Mouse (Mus musculus) cerebellum, postnatal 36 days (tissue): ENCODE data around the gene Mamstr.
A peak's percentile ranks its signal among the peaks of the same experiment; 100 is the strongest.
"Not testable (repeated sequence)": the region's sequence is repeated elsewhere in the genome, so short reads cannot be mapped to it uniquely, and the experiment has no call there.

Source experiments
- DNase-seq, 2 experiments: peaks; one replicate each; pipeline ENCODE4 v3.0.0; 2021 to 2022; ENCODE audit warnings: mixed read lengths in 2 of 2

The Mamstr gene

GRCm38 (mm10) chr7:45650484-45650883 is 10.7 kb downstream of the Mamstr start:
- not testable (repeated sequence) for DNase-seq

DNA sequence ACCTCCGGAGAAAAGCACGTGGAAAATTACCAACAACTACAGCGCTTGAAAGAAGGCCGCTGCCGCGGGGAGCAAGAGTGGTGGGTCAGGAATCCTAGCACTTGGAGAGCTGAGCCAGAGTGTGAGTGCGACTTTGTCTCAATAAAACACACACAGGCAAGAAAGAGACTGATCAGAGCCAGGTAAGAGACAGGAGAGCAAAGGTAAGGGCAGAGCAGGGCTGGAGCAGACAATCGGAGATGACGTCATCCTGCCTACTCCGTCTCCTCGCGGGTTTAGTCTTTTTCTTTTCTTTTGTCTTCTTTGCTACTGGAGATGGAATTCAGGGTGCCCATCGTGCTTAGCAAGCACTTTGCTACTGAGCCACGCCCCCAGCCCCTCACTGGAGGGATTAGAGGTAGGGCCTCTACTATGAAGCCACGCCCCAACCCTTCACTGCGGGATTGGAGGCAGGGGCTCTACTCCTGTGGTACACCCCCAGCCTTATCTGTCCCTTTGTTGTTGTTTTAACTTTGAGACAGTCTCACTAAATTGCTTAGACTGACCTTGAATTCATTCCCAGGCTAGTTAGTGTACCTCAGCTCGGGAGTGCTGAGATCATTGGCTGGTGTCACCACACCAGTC is 14.8 kb downstream of the Mamstr start:
- DNase-seq: no peak

DNA sequence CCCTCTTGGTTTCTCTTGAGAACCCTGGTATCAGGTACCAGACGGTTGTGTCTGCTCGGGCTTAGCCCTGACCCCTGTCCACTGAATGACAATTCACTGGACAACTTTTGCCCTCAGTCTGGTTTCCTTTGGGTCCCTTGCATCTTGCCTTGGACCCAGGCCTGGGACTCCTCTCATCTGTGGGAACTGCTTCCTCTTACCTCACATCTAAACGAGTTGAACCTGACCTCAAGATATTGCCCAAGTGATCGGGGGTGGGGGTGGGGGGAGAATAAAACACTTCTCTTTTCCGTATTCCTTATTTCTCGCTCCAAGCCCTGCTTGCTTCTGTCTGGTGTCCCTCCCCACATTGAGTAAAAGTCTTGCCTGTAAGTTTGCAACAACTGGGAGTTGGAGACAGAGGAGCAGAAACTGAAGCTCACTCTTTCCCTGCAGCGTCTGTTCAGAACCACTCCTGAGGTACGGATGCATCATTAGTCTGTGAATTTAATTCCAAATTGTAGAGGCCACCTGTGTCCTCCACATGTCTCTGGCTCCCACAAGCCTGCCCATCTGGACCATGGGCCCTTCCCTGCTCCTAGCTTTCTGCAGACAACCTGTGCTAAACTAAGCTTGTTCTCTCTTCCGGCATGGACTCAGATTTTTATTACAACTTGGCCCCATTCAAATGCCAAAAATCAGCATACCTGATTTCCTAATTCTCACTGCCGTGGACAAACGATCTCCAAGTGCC is 21.1 kb downstream of the Mamstr start:
- DNase-seq: no peak

DNA sequence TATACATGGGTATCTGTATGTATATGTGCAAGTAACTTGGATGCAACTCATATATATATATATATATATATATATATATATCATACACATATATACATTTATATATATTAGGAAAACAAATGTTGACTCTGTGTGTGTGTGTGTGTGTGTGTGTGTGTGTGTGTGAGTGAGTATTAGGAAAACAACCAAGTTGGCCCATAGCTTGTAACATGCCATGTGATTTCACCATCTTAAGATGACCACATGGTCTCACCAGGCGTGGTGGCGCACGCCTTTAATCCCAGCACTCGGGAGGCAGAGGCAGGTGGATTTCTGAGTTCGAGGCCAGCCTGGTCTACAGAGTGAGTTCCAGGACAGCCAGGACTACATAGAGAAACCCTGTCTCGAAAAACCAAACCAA is 21.9 kb downstream of the Mamstr start:
- DNase-seq: not testable (repeated sequence)

GRCm38 (mm10) chr7:45665303-45666138 is 25.7 kb downstream of the Mamstr start:
- no peak for DNase-seq

DNA sequence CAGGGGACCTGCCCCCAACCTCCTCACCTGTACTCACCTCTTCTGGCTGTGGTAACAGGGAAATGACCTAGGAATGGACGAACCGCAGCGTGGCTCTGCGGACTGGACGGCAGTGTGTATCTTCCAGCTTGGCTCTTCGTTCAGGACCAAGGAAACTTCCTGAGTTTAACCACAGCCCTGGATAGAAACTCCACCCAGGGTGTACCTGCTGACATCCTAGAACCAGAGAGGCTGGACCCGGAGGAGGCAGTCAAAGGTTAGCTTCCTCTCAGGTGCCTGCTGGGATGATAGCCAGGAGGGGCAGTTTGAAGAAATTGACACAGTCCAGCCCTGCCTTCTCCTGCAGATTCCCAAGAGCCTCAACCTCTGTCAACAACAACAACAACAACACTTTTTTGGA is 26.4 kb downstream of the Mamstr start, which contains the start of gene Fut2:
Fut2 (minus strand) TSS at position 234 of the 400 bp plus-strand sequence.
- no peak for DNase-seq

DNA sequence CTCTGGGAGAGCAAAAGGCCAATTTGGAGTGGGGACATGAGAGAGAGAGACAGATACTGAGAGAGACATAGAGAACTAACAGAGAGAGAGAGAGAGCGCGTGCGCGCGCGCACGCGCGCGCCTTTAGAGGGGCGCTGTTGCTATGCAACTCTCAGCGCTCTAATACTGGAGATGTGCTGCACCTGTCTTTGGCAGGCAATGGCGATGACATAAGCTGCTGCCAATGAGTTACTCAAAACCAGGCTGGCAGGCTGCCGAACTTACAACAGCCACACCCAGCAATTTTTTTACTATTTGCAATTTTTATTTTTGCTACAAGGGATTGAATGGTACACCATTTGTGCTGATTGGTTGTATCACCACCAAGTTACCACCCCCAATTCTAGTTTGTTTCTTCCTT is 28.0 kb downstream of the Mamstr start:
- DNase-seq: no peak

DNA sequence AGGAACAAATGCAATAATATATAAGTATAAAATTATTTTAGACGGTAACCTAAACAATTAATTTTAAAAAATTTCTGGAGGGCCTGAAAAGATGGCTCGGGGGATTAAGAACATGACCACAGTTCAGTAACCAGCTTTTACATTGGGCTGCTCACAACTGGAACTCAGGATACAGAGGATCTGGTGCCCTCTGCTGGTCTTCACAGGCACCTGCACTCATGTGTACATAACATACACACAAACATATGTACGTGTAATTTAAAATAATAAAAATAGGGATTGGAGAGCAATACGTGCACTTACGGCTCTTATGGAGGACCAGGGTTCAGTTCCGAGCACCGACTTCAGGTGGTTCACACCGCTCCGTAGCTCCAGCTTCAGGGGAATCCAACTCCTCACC is 29.1 kb downstream of the Mamstr start:
- DNase-seq: no peak

- DNase-seq: no peak
These were observed 38.0 kb downstream of the Mamstr start for GRCm38 (mm10) chr7:45677627-45678295.

DNA sequence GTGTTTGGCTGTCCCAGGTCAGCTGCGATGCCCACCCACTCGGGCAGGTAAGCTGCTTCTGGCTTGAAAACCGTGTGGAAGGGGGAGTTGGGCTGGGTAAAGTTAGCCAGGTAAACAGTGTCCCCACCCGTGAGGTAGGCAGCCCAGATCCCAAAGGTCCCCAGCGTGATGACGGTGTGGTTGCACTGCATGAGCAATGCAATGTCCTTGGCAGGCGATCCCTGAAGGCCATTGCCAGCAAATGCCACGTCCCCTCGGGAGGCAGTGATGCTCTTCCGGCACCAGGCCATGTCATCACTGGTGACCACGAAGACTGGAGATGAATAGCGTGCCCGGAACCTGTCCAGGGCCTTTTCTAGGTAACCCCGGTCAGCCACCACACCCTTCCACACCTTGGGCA is 38.7 kb downstream of the Mamstr start:
- no peak for DNase-seq

- DNase-seq: peak in 1 of 2 experiments; percentile 25
These were observed 40.3 kb downstream of the Mamstr start for GRCm38 (mm10) chr7:45679966-45680621.

GRCm38 (mm10) chr7:45681046-45681736 is 41.4 kb downstream of the Mamstr start:
- peak; percentile 69 to 70 for DNase-seq

- DNase-seq: peak; percentile 92 to 94
These were observed 42.7 kb downstream of the Mamstr start for GRCm38 (mm10) chr7:45682144-45683126.

- DNase-seq: no peak
These were observed 43.7 kb downstream of the Mamstr start, which contains the start of gene Ntn5 for GRCm38 (mm10) chr7:45683396-45684050. Ntn5 (plus strand) TSS chr7:45684022.

DNA sequence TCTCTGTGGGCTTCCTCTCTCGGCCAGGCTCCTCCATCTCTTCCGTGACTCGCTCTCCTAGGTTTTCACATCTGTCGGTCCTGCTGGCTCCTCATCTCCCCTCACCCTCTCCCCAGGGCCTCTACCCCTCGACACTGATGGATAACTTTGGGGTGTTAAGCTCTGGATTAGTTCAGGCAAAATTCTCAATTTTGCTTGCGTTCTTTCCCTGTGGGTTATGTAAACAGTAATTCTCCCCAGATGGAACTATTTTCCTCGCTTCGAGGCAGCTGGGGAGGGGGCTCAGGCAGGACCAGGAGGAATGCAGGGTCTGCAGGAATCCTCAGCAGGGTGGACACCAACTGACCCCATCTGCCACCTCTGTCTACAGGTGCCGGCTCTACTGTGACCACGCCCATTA is 46.0 kb downstream of the Mamstr start:
- DNase-seq: no peak

DNA sequence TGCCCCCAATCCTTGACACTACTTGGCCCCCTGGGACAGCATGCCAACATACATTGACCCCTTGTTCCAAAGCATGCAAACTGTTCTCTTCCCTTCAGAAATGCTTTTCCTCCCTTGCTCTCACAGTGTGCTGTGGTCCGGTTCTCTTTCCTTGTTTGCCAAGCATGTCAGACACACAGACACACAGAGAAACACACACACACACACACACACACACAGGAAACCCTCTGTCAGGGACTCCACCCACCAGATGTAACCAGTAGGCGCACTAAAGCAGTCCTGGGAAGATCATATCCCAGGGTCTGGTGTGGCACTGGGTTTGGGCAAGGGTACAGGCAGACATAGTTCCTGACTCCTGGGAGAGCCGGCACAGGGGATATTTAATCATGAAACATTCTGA is 47.1 kb downstream of the Mamstr start:
- DNase-seq: no peak

DNA sequence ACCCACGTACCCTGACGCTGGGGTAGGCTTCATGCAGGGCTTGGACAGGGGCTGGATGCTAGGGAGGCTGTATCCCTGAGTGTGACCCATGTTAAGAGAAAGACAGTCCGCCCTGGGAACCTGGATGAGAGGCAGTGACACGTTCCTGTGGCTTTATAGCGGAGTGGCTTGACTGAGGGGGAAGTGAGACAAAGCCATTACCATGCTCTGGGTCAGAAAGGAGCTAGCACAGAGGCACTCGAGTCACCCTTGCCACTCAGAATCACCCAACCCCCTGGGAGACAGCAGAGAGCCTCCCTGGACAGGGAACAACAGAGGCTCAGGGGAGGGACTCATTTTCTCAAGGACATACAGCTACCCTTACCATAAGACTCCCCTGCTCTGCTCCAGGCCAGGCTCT is 49.3 kb downstream of the Mamstr start:
- DNase-seq: no peak

- DNase-seq: no peak
These were observed 50.0 kb downstream of the Mamstr start for GRCm38 (mm10) chr7:45689800-45690199.

DNA sequence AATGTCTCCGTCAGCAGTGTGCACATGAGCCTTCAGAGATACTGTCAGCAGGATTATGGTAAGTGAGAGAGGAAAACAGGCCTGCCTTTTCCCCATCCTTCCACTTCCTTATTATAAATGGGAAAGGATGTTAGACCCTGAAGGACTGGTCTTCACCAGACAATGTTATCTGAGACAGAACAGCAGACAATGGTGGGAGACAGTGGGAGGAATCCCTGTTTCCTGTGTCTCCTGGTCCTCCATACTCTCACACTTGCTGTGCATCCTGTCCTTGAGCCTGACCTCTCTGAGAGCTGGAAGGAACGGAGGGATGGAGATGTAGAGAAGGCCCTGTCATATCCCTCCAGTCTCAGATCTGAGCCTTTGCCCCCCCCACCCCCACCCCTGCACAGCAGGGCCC is 52.6 kb downstream of the Mamstr start:
- no peak for DNase-seq
